Mouse (Mus musculus) monocyte, adult 59 days (primary cell): ENCODE data around the gene Zfp341. TPM values are rescaled to one million over a fixed set of nuclear protein-coding genes. Genes with fewer than 3 reads are reported as not detected.

ENCODE experiments used
- total RNA-seq, 2 experiments: library from RNA; stranded (reverse); gene quantifications; one replicate each; pipeline ENCODE4 v1.2.4; 2023

Gene Zfp341
- 1 to 10 TPM; 4.9 to 5.8 TPM for total RNA-seq

GRCm38 (mm10) chr2:154613118-154614115, at the start of gene Zfp341, which contains the start of gene 4930519P11Rik:
Gene Zfp341 (plus strand): TSS chr2:154613297.
Gene 4930519P11Rik (minus strand): TSS chr2:154613437.

GRCm38 (mm10) chr2:154569836-154570286, 43.2 kb upstream of the Zfp341 start, which contains the start of gene E2f1:
Gene E2f1 (minus strand): TSS chr2:154569892.

GRCm38 (mm10) chr2:154603638-154604153, 9.4 kb upstream of the Zfp341 start, which contains the start of gene Pxmp4:
Gene Pxmp4 (minus strand): TSS chr2:154603708.

GRCm38 (mm10) chr2:154651363-154651762, 38.3 kb downstream of the Zfp341 start, which contains the start of gene Chmp4b:
Gene Chmp4b (plus strand): TSS chr2:154651705.

Other genes with a start within 250 kb of the Zfp341 start
- gene Cdk5rap1, start 240.3 kb upstream of the Zfp341 start, total RNA-seq: 10 to 100 TPM in 1 of 2 experiments, 1 to 10 TPM in 1; 7.7 to 10.8 TPM
- gene Snta1, start 205.2 kb upstream of the Zfp341 start, total RNA-seq: 10 to 100 TPM; 17.2 to 20.8 TPM
- gene Cbfa2t2, start 176.8 kb upstream of the Zfp341 start, total RNA-seq: 10 to 100 TPM; 22.0 to 22.3 TPM
- gene 1700003F12Rik, start 66.2 kb upstream of the Zfp341 start, total RNA-seq: 1 to 10 TPM; 1.9 to 2.0 TPM
- gene Actl10, start 61.5 kb upstream of the Zfp341 start, total RNA-seq: under 1 TPM in 1 of 2 experiments, not detected in 1; 0.42 TPM
- under 1 TPM; 0.30 to 0.79 TPM for gene Necab3, start 54.4 kb upstream of the Zfp341 start, total RNA-seq
- gene E2f1, start 43.4 kb upstream of the Zfp341 start, total RNA-seq: 10 to 100 TPM; 10.5 to 10.6 TPM
- 10 to 100 TPM; 14.9 to 15.0 TPM for gene Pxmp4, start 9.6 kb upstream of the Zfp341 start, total RNA-seq
- gene 4930519P11Rik, start 140 bp downstream of the Zfp341 start, total RNA-seq: not detected
- gene Chmp4b, start 38.4 kb downstream of the Zfp341 start, total RNA-seq: 100 to 1,000 TPM; 209 to 230 TPM
- not detected for gene Gm14214, start 156.7 kb downstream of the Zfp341 start, total RNA-seq
- 100 to 1,000 TPM; 178 to 210 TPM for gene Raly, start 177.8 kb downstream of the Zfp341 start, total RNA-seq
- gene a, start 178.1 kb downstream of the Zfp341 start, total RNA-seq: not detected